Mouse (Mus musculus) liver, embryonic 12.5 days (tissue): ENCODE results near the gene Gm5089. TPM values are rescaled to one million over a fixed set of nuclear protein-coding genes. Genes with fewer than 3 reads are reported as not detected.

Experiments used
- ATAC-seq: fragments of 200-750 bp; cut with Nextera tagmentation; 2 replicates; pipeline ENCODE4 v1.8.0; 2017; ENCODE audit warnings: moderate number of reproducible peaks, mild to moderate bottlenecking, moderate library complexity
- H3K27ac ChIP-seq: fragments of 300-500 bp; sonication (generic); 2 replicates; pipeline ENCODE4 v1.5.1; 2016; ENCODE audit warnings: mild to moderate bottlenecking
- H3K27me3 ChIP-seq: fragments of 300-500 bp; sonication (generic); replicated peaks from 2 replicates; pipeline ENCODE4 v1.6.1; 2016; ENCODE audit warnings: mild to moderate bottlenecking, moderate library complexity
- H3K36me3 ChIP-seq: fragments of 300-500 bp; sonication (generic); 2 replicates; pipeline ENCODE4 v1.6.1; 2016; ENCODE audit warnings: mild to moderate bottlenecking, moderate library complexity
- H3K4me1 ChIP-seq: fragments of 300-500 bp; sonication (generic); 2 replicates; pipeline ENCODE4 v1.6.1; 2016
- H3K4me2 ChIP-seq: fragments of 300-500 bp; sonication (generic); 2 replicates; pipeline ENCODE4 v1.6.1; 2016; ENCODE audit warnings: mild to moderate bottlenecking, moderate library complexity
- H3K4me3 ChIP-seq: fragments of 300-500 bp; sonication (generic); 2 replicates; pipeline ENCODE4 v1.5.1; 2016; ENCODE audit warnings: mild to moderate bottlenecking, moderate library complexity
- H3K9ac ChIP-seq: fragments of 300-500 bp; sonication (generic); 2 replicates; pipeline ENCODE4 v1.6.1; 2016; ENCODE audit warnings: mild to moderate bottlenecking, moderate library complexity
- H3K9me3 ChIP-seq: fragments of 300-500 bp; sonication (generic); replicated peaks from 2 replicates; pipeline ENCODE4 v1.6.1; 2016; ENCODE audit warnings: mild to moderate bottlenecking, moderate library complexity
- WGBS: fragments of 180-500 bp; shearing (Covaris S2); methylation state at CpG from one replicate; pipeline ENCODE4 v1.1.7; 2016; ENCODE audit not compliant: insufficient replicate concordance; 5-methylcytosine and 5-hydroxymethylcytosine counted together
- polyA plus RNA-seq: library from polyadenylated mRNA; unstranded; fragments of >200 nt; fragmentation: Nextera tagmentation; extraction: Ambion mirVana; gene quantifications from 2 replicates; pipeline ENCODE4 v1.2.1, GENCODE M21; 2016

Gm5089 gene
- polyA plus RNA-seq, 1 experiment from 2014 or later = not detected

DNA sequence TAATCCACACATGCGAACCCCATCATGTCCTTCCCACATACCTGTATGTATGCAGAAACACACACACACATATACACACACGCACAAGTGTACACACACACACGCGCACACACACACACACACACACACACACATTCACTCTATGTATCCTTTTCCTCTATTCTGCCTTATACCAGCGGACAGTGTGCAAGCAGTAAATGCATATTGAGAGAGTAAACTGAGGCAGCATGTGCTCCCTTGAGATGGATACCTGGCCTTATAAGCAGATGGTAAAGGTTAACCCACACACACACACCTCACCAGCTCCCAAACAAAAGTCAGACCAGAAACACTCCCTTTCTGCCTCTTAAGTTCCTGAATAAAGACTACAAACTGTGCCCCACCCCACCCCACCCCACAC is 65.2 kb downstream of the Gm5089 start:
- no peak overlapping the region for H3K9ac ChIP-seq
- ATAC-seq = no peak
- WGBS = 89% methylated on average over 5 of the region's 5 CpGs

DNA sequence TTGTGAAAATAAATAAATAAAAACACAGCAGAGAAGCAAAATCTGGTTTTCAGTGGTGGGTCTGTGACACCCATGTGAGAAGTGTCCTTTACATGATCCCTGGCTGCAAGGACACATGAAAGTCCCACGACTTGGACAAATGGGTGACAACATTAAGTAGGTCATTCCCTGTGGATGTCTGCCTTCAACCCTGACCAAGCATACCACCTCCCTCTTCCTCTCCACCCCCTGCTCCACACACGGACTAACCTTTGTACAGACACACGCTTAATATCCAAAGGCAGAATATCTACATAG is 65.7 kb downstream of the Gm5089 start:
- ATAC-seq = no peak
- Histone ChIP-seq H3K9me3 (no peaks in the 10 kb centered on the region), H3K4me2 (no peak overlapping the region), H3K27me3 (no peaks in the 10 kb centered on the region), H3K4me3 (no peak overlapping the region), H3K36me3 (no peaks in the 10 kb centered on the region), H3K4me1 (no peaks in the 10 kb centered on the region), H3K9ac (no peak overlapping the region), H3K27ac (no peak overlapping the region)
- 73% methylated on average over 3 of the region's 3 CpGs for WGBS

More for the DNA sequence above, 65.2 kb downstream of the Gm5089 start:
- no peaks in the 10 kb centered on the region for H3K36me3 ChIP-seq
- H3K4me1 ChIP-seq = no peaks in the 10 kb centered on the region
- no peaks in the 10 kb centered on the region for H3K27me3 ChIP-seq
- no peak overlapping the region for H3K4me2 ChIP-seq
- no peaks in the 10 kb centered on the region for H3K9me3 ChIP-seq
- H3K4me3 ChIP-seq = no peak overlapping the region
- H3K27ac ChIP-seq = no peak overlapping the region

Other genes with a start within 250 kb of the Gm5089 start
- gene Zic5, start 14.6 kb upstream of the Gm5089 start, polyA plus RNA-seq = not detected in 2 replicates
- not detected in 2 replicates for gene Zic2, start 24.3 kb upstream of the Gm5089 start, polyA plus RNA-seq
- not detected in 2 replicates for gene Gm10837, start 39.5 kb upstream of the Gm5089 start, polyA plus RNA-seq
- 13.3 and 14.2 TPM in 2 replicates for gene Pcca, start 83.2 kb upstream of the Gm5089 start, polyA plus RNA-seq